Mouse (Mus musculus) thymus, adult 2 months (tissue): Measurements from ENCODE around the gene Usp5. TPM values are rescaled to one million over a fixed set of nuclear protein-coding genes. Genes with fewer than 3 reads are reported as not detected.
"Not testable (repeated sequence)": the region's sequence is repeated elsewhere in the genome, so short reads cannot be mapped to it uniquely, and the experiment has no call there.

ENCODE experiments used
- DNase-seq: peaks from one replicate; pipeline ENCODE4 v3.0.0; 2021
- H3K27ac ChIP-seq: fragments of 200-500 bp; 2 replicates; pipeline ENCODE4 v1.5.1; 2012; ENCODE audit warnings: low read length, control low read depth; ENCODE audit not compliant: control insufficient read depth, insufficient read depth
- H3K27me3 ChIP-seq: fragments of 200-500 bp; 2 replicates; pipeline ENCODE4 v1.6.1; 2012; ENCODE audit warnings: mild to moderate bottlenecking, low read length, moderate library complexity, mixed read lengths; ENCODE audit not compliant: control insufficient read depth, insufficient read depth
- H3K36me3 ChIP-seq: fragments of 200-500 bp; 2 replicates; pipeline ENCODE4 v1.6.1; 2012; ENCODE audit warnings: mild to moderate bottlenecking, low read length, moderate library complexity; ENCODE audit not compliant: control insufficient read depth, insufficient read depth
- H3K4me1 ChIP-seq: fragments of 200-500 bp; replicated peaks from 2 replicates; pipeline ENCODE4 v1.6.1; 2012; ENCODE audit warnings: low read length; ENCODE audit not compliant: control insufficient read depth, insufficient read depth
- H3K4me3 ChIP-seq: fragments of 200-500 bp; 2 replicates; pipeline ENCODE4 v1.5.1; 2012; ENCODE audit warnings: mild to moderate bottlenecking, low read length, control low read depth, moderate library complexity; ENCODE audit not compliant: control insufficient read depth, insufficient read depth
- CTCF ChIP-seq: fragments of 200-500 bp; IDR thresholded peaks from 2 replicates; pipeline ENCODE4 v1.5.1; 2012; ENCODE audit warnings: mild to moderate bottlenecking, control low read depth, low read length, moderate library complexity, borderline replicate concordance; ENCODE audit not compliant: control insufficient read depth, poor library complexity, insufficient read depth; ENCODE audit errors: extremely low read depth
- POLR2A ChIP-seq: fragments of 200-500 bp; IDR thresholded peaks from 2 replicates; pipeline ENCODE4 v1.6.1; 2012; ENCODE audit warnings: mild to moderate bottlenecking, low read length, control low read depth, moderate library complexity; ENCODE audit not compliant: control insufficient read depth, poor library complexity, insufficient read depth; ENCODE audit errors: extremely low read depth
- WGBS: fragments of 180-500 bp; shearing (Covaris S2); methylation state at CpG from one replicate; pipeline ENCODE4 v1.1.7; 2018; 5-methylcytosine and 5-hydroxymethylcytosine counted together
- polyA plus RNA-seq: library from polyadenylated mRNA; depleted of rRNA; stranded (reverse); fragments of >200 nt; gene quantifications from 2 replicates; pipeline ENCODE4 v1.2.3, GENCODE M21; 2012

The Usp5 gene
- polyA plus RNA-seq, 1 experiment, result 121 TPM

DNA sequence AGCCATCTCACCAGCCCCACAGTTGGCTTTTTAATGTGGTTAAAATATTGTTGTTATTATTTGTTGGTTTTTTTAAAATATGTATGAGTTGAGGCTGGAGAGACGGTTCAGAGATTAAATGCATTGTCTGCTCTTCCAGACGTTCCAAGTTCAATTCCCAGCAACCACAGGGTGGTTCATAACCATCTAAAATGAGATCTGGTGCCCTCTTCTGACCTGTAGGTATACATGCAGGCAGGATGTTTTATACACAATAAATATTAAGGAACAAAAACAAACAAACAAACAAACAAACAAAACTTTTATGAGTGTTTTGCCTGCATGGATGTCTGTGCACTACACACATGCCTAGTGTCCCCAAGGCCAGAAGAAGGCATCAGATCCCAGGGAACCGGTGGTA lies 26.2 kb downstream of the Usp5 start:
- no peak overlapping the region for H3K27ac ChIP-seq
- H3K4me3 ChIP-seq, result no peak overlapping the region
- DNase-seq, result no peak
- H3K27me3 ChIP-seq, result no peaks in the 10 kb centered on the region
- H3K36me3 ChIP-seq, result no peaks in the 10 kb centered on the region
- H3K4me1 ChIP-seq, result peaks cover 3% of the 10 kb centered on the region
- TF ChIP-seq CTCF (no peak), POLR2A (no peak)
- 92% methylated on average over 3 of the region's 3 CpGs for WGBS

GRCm38 (mm10) chr6:124802400-124802799 lies 26.9 kb downstream of the Usp5 start:
- H3K27me3 ChIP-seq, H3K4me3 ChIP-seq, H3K27ac ChIP-seq, H3K4me1 ChIP-seq, DNase-seq, H3K36me3 ChIP-seq: not testable (repeated sequence)
- WGBS, result 45% methylated on average over 6 of the region's 9 CpGs

DNA sequence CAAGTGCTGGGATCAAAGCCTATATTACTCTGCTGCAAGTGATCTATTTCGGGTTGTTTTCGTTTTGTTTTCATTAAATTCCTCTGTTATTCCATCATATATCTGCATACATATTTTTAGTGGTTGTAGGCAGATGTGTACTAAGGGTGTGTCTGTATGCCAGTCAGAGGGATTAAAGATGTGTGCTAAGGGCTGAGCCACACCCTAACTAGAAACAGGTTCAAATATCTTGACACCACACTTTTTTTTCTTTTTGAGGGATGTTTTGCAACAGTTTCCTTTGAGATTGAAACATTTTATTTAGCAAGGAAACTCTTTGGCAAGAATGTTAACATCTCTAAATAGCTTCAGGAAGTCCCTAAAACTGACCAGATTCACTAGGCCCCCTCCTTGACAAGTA lies 33.1 kb downstream of the Usp5 start:
- 89% methylated on average over 2 of the region's 2 CpGs for WGBS
- Histone ChIP-seq H3K27ac (no peak overlapping the region), H3K4me3 (no peak overlapping the region), H3K4me1 (no peaks in the 10 kb centered on the region), H3K27me3 (no peaks in the 10 kb centered on the region), H3K36me3 (no peaks in the 10 kb centered on the region)
- TF ChIP-seq CTCF, result no peak
- no peak for TF ChIP-seq POLR2A
- no peak for DNase-seq

DNA sequence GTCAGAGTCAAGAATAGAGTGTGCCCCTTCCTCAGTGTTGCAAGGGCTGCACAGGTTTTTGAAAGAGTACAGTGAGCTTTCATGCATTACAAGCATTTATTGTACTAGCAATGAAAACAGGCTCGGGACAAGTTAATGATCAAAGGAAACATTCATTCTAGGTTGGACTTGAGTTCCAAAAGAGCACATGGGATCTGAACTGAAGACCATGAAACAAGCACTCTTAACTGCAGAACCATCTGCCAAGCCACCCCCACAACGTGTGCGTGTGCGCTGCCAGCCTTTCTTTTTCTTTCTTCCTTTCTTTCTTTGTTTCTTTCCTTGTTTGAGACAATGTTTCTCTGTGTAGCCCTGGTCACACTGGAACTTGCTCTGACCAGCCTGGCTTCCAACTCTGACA lies 33.5 kb downstream of the Usp5 start:
- Histone ChIP-seq H3K27ac (no peak overlapping the region), H3K4me3 (no peak overlapping the region), H3K36me3 (no peaks in the 10 kb centered on the region), H3K27me3 (no peaks in the 10 kb centered on the region), H3K4me1 (no peaks in the 10 kb centered on the region)
- 89% methylated on average over 4 of the region's 4 CpGs for WGBS
- TF ChIP-seq CTCF, result no peak
- TF ChIP-seq POLR2A, result no peak
- DNase-seq, result no peak

DNA sequence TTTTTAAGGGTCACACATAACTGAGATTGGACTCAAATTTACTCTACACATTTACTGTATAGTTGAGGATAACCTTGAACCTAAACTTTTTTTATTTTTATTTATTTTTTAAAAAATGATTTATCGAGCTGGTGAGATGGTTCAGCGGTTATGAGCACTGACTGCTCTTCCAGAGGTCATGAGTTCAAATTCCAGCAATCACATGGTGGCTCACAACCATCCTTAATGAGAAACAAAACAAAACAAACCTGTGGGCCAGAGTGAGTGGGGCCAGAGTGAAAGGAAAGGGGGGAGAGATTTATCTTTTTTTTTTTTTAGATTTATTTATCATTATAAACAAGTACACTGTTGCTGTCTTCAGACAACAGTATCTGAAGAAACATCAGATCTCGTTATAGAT lies 37.4 kb downstream of the Usp5 start:
- no peaks in the 10 kb centered on the region for H3K27me3 ChIP-seq
- 95% methylated on average over 3 of the region's 3 CpGs for WGBS
- no peak for DNase-seq
- H3K36me3 ChIP-seq, result no peaks in the 10 kb centered on the region
- no peak overlapping the region for H3K4me3 ChIP-seq
- no peak overlapping the region for H3K27ac ChIP-seq
- no peak for TF ChIP-seq CTCF
- no peak for TF ChIP-seq POLR2A
- H3K4me1 ChIP-seq, result no peaks in the 10 kb centered on the region

- WGBS, result 78% methylated on average over 4 of the region's 4 CpGs
Measured at GRCm38 (mm10) chr6:124790121-124790520, 39.2 kb downstream of the Usp5 start.

DNA sequence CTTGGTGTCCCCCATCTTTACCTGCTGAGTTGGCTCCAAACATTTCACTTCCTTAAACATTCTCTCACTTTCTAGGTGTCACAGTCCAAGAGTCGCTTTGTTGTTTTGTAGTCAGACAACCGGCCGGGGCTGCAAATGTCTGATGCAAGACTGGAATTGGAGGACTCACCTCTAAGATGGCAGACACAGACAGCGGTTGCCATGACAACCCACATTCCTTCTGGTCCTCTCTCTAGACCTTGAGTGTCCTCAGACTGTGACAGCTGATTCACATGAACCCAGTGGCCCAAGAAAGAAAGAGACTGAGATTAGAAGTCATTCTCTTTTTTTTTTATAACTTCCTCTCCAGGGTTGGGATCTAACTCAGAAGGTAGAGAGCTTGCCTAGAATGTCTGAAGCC lies 39.8 kb downstream of the Usp5 start:
- H3K4me3 ChIP-seq, result no peak overlapping the region
- no peak for DNase-seq
- TF ChIP-seq POLR2A, result no peak
- H3K36me3 ChIP-seq, result no peaks in the 10 kb centered on the region
- WGBS, result 95% methylated on average over 4 of the region's 4 CpGs
- no peak overlapping the region for H3K27ac ChIP-seq
- no peaks in the 10 kb centered on the region for H3K4me1 ChIP-seq
- no peaks in the 10 kb centered on the region for H3K27me3 ChIP-seq

More at GRCm38 (mm10) chr6:124790121-124790520, 39.2 kb downstream of the Usp5 start:
- DNase-seq, result no peak
- no peaks in the 10 kb centered on the region for H3K27me3 ChIP-seq
- H3K4me3 ChIP-seq, result no peak overlapping the region
- H3K36me3 ChIP-seq, result no peaks in the 10 kb centered on the region
- TF ChIP-seq CTCF, result no peak
- no peak for TF ChIP-seq POLR2A
- no peaks in the 10 kb centered on the region for H3K4me1 ChIP-seq
- H3K27ac ChIP-seq, result no peak overlapping the region
